25 mouse cellular contexts compared by ENCODE assay signal in genomic region chr5:147775222-147775621, GRCm38 (mm10). TPM values are rescaled to one million over a fixed set of nuclear protein-coding genes. Genes with fewer than 3 reads are reported as not detected.
"Had no signal": no experiment of that assay in that cellular context is flagged by ENCODE, and none has a peak within 500 bp of the region (broad histone marks: within the 10 kb centered on the region; RNA-seq: fewer than 3 reads in every experiment).

No protein-coding gene starts in this region.

- ATAC-seq: liver, postnatal 0 days; lung, postnatal 0 days; midbrain, embryonic 16.5 days had no signal

- H3K36me3 ChIP-seq: liver, embryonic 13.5 days; liver, embryonic 15.5 days; lung, embryonic 15.5 days; midbrain, embryonic 10.5 days; midbrain, embryonic 12.5 days; neural tube, embryonic 13.5 days; neural tube, embryonic 15.5 days; stomach, embryonic 15.5 days had no signal

- DNase-seq: liver, embryonic 13.5 days; liver, postnatal 0 days; lung, adult 2 months; lung, postnatal 14 days; lung, postnatal 36 days; midbrain, embryonic 14.5 days; retina, postnatal 1 day; right cerebral cortex, adult 18-20 months; right cerebral cortex, postnatal 25 days; thymus, adult 2 months; thymus, postnatal 25 days; thymus, postnatal 4 days had no signal

- H3K27me3 ChIP-seq: liver, embryonic 13.5 days; liver, embryonic 15.5 days; lung, embryonic 15.5 days; midbrain, embryonic 12.5 days; neural tube, embryonic 13.5 days; neural tube, embryonic 15.5 days; stomach, embryonic 15.5 days had no signal

- H3K9ac ChIP-seq: liver, embryonic 13.5 days; liver, embryonic 15.5 days; liver, postnatal 0 days; lung, embryonic 15.5 days; midbrain, embryonic 12.5 days; neural tube, embryonic 13.5 days; neural tube, embryonic 15.5 days; stomach, embryonic 15.5 days had no signal

- H3K4me1 ChIP-seq: liver, embryonic 13.5 days; liver, embryonic 15.5 days; lung, embryonic 15.5 days; midbrain, embryonic 10.5 days; midbrain, embryonic 12.5 days; neural tube, embryonic 13.5 days; neural tube, embryonic 15.5 days; stomach, embryonic 15.5 days had no signal

- H3K4me3 ChIP-seq: liver, embryonic 13.5 days; liver, embryonic 15.5 days; lung, embryonic 15.5 days; midbrain, embryonic 10.5 days; midbrain, embryonic 12.5 days; myocyte; neural tube, embryonic 13.5 days; neural tube, embryonic 15.5 days; stomach, embryonic 15.5 days had no signal

- H3K27ac ChIP-seq: liver, embryonic 13.5 days; liver, embryonic 15.5 days; lung, embryonic 15.5 days; macrophage; midbrain, embryonic 10.5 days; midbrain, embryonic 12.5 days; neural tube, embryonic 13.5 days; neural tube, embryonic 15.5 days; stomach, embryonic 15.5 days; stomach, postnatal 0 days had no signal

RNA-seq across cellular contexts. Expression of gene Flt1, which starts 49.4 kb away (rescaled TPM):
- total RNA-seq: megakaryocyte-erythroid progenitor cell, adult 5-6 weeks had no signal
